Mouse (Mus musculus) ovary, postnatal 36 days (tissue): ENCODE measurements at regions not wholly inside any gene's neighbourhood (a gene's known extent, or its start where the extent isn't known, plus 50 kb on each side); places are given as distances from the start of the nearest gene placed in this dataset.

Source experiments
- DNase-seq: peaks from one replicate; pipeline ENCODE4 v3.0.0; 2022; ENCODE audit warnings: low spot score, mixed read lengths

GRCm38 (mm10) chr16:86806374-86806773 is 547.6 kb upstream of the N6amt1 start:
- no peak for DNase-seq

- DNase-seq = no peak
These were observed 577.9 kb upstream of the N6amt1 start for GRCm38 (mm10) chr16:86776086-86776485.

- no peak for DNase-seq
These were observed 581.4 kb upstream of the N6amt1 start for GRCm38 (mm10) chr16:86772586-86772985.

- no peak for DNase-seq
These were observed 585.1 kb upstream of the N6amt1 start for GRCm38 (mm10) chr16:86768912-86769311.

- no peak for DNase-seq
These were observed 585.6 kb upstream of the N6amt1 start for GRCm38 (mm10) chr16:86768355-86768754.

- DNase-seq = no peak
These were observed 588.0 kb upstream of the N6amt1 start for GRCm38 (mm10) chr16:86765974-86766373.

- DNase-seq = no peak
These were observed 612.7 kb upstream of the N6amt1 start for GRCm38 (mm10) chr16:86741236-86741635.

GRCm38 (mm10) chr16:86718982-86719771 is 634.8 kb upstream of the N6amt1 start:
- DNase-seq = no peak

- no peak for DNase-seq
These were observed 635.6 kb upstream of the N6amt1 start for GRCm38 (mm10) chr16:86718353-86718752.

GRCm38 (mm10) chr16:86701700-86702099 is 652.3 kb upstream of the N6amt1 start:
- no peak for DNase-seq

- peak; percentile 5 for DNase-seq
These were observed 659.5 kb upstream of the N6amt1 start for GRCm38 (mm10) chr16:86694497-86694896.

- no peak for DNase-seq
These were observed 694.8 kb upstream of the N6amt1 start for GRCm38 (mm10) chr16:86659154-86659553.

- no peak for DNase-seq
These were observed 706.7 kb upstream of the N6amt1 start for GRCm38 (mm10) chr16:86647316-86647715.

- no peak for DNase-seq
These were observed 707.2 kb upstream of the N6amt1 start for GRCm38 (mm10) chr16:86646753-86647152.

- DNase-seq = no peak
These were observed 708.5 kb upstream of the N6amt1 start for GRCm38 (mm10) chr16:86645436-86645835.

- DNase-seq = no peak
These were observed 709.1 kb upstream of the N6amt1 start for GRCm38 (mm10) chr16:86644912-86645312.

GRCm38 (mm10) chr16:86604166-86604565 is 702.5 kb upstream of the Adamts5 start:
- DNase-seq = peak; percentile 11

GRCm38 (mm10) chr16:86594992-86595391 is 693.4 kb upstream of the Adamts5 start:
- DNase-seq = no peak

GRCm38 (mm10) chr16:86586044-86586443 is 684.4 kb upstream of the Adamts5 start:
- DNase-seq = peak; percentile 4

GRCm38 (mm10) chr16:86578281-86578680 is 676.7 kb upstream of the Adamts5 start:
- no peak for DNase-seq

- DNase-seq = no peak
These were observed 645.9 kb upstream of the Adamts5 start for GRCm38 (mm10) chr16:86547465-86548043.

- no peak for DNase-seq
These were observed 645.3 kb upstream of the Adamts5 start for GRCm38 (mm10) chr16:86546905-86547304.

GRCm38 (mm10) chr16:86544121-86544520 is 642.5 kb upstream of the Adamts5 start:
- DNase-seq = no peak

- no peak for DNase-seq
These were observed 634.9 kb upstream of the Adamts5 start for GRCm38 (mm10) chr16:86536479-86536878.
